Mouse (Mus musculus) c-Kit-negative CD71-positive TER-119-positive erythroid progenitor cells, embryonic 14.5 days (primary cell): ENCODE measurements around the gene D930007J09Rik.
A peak's percentile ranks its signal among the peaks of the same experiment; 100 is the strongest.

Experiments
- DNase-seq: peaks from one replicate; pipeline ENCODE4 v3.0.0-alpha.2; 2013; ENCODE audit warnings: low read depth, low spot score

The D930007J09Rik gene

GRCm38 (mm10) chr13:32802259-32803081 lies at the start of gene D930007J09Rik:
D930007J09Rik (minus strand) TSS chr13:32802849.
- peak; percentile 43 for DNase-seq

GRCm38 (mm10) chr13:32851967-32852366 lies 49.3 kb upstream of the D930007J09Rik start:
- peak; percentile 8 for DNase-seq

GRCm38 (mm10) chr13:32850668-32851404 lies 48.2 kb upstream of the D930007J09Rik start, which contains the start of gene Serpinb1a:
Serpinb1a (minus strand) TSS chr13:32851185.
- no peak for DNase-seq

DNA sequence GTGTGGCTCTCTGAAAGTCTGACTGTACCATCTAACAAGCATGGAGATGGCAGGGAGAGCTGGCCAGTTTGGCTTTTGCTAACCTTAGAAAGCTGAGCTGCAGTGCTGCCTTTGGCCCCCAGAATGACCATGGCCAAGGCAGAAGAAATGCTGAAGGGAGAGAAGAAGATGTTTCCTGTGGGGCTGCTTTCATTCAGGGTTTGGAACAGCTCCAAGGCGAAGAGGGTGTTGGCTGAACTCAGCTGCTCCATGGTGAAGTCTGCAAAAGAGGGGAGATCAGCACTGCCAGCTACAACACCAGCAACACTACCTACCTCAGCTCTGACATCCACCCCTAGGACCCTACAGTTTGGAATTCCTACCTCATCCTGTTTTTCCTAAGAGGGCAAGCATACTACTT lies 47.5 kb upstream of the D930007J09Rik start:
- DNase-seq: no peak

GRCm38 (mm10) chr13:32849531-32850123 lies 47.0 kb upstream of the D930007J09Rik start:
- no peak for DNase-seq

- DNase-seq: no peak
These were observed 46.4 kb upstream of the D930007J09Rik start for GRCm38 (mm10) chr13:32849092-32849491.

DNA sequence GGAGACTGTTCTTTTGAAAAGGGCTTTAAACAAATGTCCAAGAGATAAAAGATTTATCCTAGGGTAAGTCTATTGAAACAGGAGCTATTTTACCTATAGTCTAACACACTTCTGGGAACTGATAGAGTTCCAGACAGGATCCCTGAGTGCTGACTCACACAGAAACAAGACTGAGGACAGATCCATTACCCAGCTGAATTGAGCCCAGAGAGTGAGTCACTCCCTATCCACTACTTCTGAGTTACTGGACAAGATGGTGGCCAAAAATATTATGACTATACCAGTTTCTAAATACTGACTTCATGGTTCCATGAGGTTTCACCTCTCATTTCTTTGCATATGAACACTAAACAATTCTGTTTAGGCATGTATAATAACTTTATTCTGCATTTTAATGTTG lies 43.6 kb upstream of the D930007J09Rik start:
- no peak for DNase-seq

DNA sequence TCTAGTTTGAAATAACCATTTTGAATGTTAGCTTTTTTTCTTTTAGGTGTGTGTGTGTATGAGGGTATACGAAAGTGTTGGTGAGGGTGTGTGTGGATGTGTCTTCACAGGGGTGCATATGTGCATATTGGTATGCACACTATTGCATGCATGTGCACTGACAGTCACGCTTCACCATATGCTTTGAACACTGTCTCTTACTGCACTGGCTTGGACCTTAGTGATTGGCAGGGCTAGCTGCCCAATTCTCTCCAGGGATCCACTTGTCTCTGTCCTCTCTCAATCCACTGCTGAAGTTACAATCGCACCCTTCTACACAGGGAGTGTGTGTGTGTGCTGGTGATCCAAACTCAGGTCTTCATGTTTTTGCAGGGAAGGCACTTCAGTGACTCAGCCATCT lies 38.7 kb upstream of the D930007J09Rik start:
- DNase-seq: no peak

- DNase-seq: no peak
These were observed 36.7 kb upstream of the D930007J09Rik start for GRCm38 (mm10) chr13:32839314-32839713.

GRCm38 (mm10) chr13:32834513-32834912 lies 31.9 kb upstream of the D930007J09Rik start:
- no peak for DNase-seq

DNA sequence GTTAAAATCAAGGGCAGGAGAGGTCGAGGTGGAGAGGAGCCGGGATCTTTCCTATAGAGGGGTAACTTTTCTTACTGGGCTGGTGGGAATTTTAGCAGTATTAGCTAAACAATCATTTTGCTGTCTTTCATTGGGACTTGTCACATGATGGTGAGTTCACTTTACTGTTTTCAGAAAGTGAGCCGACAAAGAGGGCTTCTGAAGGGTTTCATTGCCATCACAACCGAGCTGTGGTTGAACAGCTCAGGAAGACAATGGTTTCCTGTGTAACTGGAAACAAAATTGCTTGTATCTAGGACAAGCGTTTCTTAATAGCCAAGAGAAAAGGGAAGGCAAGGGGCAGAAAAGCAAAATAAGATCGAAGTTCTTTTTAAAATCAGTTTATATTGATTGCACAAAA lies 30.6 kb upstream of the D930007J09Rik start:
- DNase-seq: no peak

DNA sequence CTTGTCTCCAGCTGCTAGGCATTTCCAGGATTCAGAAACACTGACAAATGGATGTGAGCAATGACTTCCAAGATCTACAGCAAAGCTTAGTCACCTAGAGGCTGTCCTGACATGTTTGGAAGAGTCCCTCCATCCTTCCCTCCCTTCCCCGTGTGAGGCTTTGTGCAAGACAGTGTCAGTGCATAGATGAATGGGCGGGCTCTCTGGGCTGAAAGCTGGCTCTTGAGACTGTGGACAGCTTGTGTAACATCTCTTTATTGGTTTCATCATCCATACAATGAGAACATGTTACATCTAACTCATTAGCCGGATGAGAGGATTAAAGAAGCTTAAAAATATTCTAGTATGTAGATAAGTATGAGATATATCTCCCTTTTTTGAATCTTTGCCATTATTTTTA lies 30.1 kb upstream of the D930007J09Rik start:
- DNase-seq: no peak

GRCm38 (mm10) chr13:32831505-32832273 lies 29.0 kb upstream of the D930007J09Rik start:
- no peak for DNase-seq

DNA sequence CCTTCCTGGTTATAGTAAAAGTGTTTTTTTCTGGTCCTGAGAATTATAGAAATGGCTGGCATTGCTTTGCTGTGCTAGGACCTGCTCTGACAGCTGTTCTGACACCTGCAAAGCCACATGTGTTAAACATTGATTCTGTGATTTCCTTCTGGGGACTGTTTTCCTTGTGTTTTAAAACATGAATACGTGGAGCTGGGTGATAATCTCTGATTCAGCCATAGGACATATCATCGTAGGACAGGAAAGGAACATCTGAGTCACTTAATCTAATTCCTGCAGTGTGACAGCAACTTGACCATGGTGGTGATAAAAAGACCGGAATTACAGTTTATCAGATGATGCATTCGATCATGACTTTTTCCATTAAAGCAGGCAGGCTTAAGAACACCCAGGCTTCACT lies 26.2 kb upstream of the D930007J09Rik start:
- no peak for DNase-seq

DNA sequence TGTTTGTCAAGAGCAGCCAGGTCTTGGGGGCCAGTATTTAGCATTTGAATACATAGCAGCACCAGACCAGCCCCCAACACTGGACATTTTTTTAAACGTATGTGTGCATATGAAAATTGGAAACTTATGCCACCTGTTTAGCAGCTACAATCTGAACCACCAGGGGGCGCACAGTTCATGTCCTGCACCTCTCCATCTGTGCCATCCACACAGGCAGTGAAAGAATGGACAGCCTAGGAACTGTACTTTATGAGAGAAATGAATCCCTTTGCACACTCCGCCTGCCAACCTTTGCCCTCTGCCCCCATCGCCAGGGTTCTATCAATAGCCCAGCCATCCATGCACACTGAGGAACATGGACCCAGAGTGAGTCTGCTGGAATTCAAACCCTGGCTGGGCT lies 25.3 kb upstream of the D930007J09Rik start:
- peak; percentile 42 for DNase-seq

DNA sequence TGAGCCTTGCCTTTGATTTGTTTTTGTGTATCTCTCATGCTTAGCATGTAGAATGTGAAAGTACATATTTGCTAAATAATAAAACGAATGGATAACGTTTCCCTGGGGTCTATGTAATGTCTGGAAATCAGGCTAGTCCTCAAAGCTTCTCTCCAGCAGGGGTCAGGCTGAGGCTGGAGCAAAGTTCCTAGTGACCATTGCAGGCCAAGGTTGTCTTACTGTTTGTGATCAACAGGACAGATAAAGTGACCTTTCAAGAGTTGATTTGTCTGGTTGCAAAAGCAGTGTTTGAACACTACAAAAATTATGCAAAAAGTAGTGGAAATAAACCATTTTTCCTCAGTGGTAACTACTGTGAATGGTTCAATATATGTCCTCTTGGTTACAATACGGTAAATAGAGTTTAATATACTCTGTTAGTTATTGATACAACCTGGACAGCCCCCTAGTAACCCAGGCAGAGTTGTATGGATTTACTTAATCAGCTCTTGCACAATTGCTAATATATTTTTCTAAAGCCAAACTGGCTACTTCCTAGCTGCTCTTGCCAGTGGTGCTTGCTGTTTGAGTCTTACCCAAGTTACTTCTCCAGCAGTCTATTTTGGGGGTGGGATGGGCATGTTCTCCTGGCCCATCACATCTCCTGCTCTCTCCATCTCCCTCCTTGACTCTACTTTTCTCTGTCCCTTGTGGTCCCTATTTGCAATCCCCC lies 24.6 kb upstream of the D930007J09Rik start:
- no peak for DNase-seq

DNA sequence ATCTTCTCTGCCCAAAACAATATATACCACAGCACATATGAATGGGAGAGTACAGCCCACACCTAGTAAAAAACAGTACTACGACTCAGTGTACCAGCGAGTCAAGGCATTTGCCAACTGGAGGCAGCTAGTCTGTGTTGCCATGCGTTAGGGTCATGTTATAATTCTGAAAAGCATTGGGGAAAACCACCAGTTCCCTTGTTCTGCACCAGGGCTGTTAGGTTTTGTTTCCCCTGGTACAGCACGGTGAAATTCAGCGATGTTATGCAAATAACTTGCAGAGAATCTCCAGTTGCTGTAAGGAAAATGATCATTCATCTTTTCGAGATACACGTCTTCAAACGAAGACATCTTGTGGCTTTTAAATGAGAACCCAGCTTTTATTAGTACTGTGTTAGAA lies 22.9 kb upstream of the D930007J09Rik start:
- DNase-seq: no peak

- no peak for DNase-seq
These were observed 22.0 kb upstream of the D930007J09Rik start for GRCm38 (mm10) chr13:32824377-32825330.

DNA sequence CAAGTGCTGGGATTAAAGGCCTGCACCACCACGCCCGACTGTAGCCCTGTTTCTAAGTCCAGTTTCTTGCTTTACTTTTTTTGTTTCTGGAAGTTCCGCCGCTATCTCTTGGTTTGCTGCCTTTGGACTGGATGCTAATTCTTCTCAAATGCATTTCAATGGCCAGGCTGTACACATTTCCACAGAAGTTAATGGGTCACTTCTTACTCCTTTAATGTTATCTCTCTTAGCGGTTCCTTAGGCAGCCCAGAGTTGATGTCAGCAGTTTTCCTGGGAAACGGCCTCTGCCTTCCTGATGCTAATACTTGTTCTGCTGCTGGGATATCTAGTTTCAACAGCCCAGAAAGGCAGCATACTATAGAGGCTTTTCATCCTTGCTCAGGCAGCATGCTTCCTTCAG lies 20.5 kb upstream of the D930007J09Rik start:
- DNase-seq: no peak

- no peak for DNase-seq
These were observed 19.0 kb upstream of the D930007J09Rik start for GRCm38 (mm10) chr13:32821671-32822070.
